Mouse (Mus musculus) testis, postnatal 14 days (tissue): ENCODE data around the gene Galns.

Experiments used
- DNase-seq: peaks from one replicate; pipeline ENCODE4 v3.0.0; 2021; ENCODE audit warnings: low spot score

Gene Galns

DNA sequence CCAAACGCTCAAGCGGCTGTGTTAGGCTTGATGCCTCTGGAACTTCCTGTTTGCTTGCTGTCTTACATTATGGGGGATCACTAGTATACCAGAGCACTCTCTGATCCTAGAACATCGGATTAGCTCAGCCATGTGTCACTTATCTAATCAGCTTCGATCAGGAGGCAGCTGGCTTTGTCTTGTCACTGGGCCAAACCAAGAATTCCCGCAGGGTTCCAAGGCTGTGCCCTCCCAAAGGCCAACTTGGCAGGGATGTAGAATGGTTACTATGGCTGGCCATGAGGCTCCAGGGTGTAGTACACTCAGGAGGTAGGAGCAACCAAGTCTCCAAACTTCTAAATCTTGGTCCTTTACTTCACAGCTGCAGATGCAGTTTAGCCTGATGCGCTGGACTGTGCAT, 44.5 kb downstream of the Galns start:
- DNase-seq = no peak

DNA sequence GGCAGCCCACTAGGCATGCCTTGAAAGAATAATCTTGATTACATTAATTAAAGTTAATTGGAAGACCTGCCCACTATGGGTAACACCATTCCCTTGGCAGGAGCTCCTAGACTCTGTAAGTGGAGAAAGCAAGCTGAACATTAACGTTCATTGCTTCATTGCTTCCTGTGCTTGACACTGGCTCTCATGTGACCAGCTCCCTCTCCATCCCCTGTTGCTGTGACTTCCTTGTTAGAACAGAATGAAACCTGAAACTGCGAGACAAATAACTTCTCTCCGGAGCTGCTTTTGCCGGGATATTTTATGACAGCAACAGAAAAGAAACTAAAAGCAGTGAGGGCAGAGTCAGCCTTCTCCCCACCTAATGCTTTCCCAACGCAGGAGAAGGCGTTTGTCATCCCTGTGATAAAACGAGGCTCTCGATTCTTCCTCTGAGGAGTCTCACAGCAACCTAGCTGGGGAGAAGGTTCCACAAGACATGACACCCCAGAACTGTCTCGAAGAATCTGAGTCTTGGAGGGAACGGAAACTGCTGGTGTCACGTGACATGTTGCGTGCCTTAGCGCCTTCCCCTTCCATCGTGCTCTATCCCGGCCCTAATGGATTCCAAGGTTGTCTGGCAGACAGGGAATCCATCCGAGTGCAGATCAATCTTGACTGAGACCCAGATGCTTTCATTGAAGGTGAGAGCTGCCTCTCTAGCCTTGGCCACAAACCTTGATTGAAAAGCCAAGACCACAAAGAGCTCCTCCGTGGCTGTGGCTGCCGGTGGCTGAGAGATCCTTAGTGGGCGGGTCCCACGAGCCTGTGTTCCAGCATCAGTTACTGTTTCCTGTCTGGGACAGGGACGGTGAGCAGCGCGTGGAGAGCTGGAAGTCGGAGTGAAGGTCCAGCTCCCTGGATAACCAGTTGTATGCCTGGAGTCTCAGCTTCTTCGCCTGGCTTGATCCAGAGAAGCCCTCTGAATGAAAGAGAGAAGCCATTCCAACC, 46.6 kb downstream of the Galns start:
- peak; percentile 41 for DNase-seq

DNA sequence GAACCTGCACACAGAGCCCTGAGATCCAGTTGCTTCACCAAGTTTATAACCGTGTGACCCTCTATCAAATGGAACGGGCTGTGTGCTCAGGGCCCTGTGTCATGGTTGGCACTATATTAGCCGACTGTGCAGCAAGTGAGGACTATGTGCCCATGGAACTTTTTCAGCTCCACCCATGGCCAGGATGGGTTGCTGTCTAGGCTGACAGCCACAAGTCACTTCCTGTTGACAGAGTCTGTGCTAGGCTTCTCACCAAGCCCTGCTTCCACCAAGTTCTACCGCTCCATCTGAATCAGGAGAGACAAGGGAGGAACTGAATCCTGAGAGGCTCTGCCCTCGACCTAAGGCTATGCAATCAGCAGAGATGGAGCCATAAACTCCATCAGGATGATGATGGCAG, 50.1 kb downstream of the Galns start:
- no peak for DNase-seq

DNA sequence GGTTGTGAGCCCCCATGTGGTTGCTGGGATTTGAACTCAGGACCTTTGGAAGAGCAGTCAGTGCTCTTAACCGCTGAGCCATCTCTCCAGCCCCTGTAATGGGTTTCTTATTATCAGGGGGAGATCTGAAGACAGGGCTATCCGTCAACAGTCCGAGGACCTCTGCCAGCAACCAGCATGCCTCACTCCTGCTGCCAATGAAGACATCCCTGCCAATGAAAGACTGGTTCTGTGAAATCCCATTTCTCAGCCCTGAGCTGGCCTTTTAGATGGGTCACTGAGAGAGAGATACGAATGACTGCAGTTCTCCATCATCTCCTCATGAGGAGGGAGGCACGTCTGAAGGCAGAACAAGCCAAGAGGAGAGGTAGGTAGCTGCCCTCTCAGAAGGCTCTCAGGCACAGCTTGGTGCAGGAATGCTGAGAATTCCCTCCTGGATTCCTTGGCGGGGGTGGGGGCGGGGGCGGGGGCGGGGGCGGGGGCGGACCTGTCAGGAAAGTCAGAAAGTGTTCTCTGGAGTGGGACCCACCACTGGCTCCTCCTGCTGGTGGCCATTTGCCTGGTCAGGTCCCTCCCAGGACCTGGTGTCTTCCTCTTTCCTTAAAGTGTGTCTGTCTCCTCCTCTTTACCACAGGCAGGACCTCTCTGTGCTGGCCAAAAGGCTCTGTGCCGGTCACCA, 52.5 kb downstream of the Galns start:
- no peak for DNase-seq

DNA sequence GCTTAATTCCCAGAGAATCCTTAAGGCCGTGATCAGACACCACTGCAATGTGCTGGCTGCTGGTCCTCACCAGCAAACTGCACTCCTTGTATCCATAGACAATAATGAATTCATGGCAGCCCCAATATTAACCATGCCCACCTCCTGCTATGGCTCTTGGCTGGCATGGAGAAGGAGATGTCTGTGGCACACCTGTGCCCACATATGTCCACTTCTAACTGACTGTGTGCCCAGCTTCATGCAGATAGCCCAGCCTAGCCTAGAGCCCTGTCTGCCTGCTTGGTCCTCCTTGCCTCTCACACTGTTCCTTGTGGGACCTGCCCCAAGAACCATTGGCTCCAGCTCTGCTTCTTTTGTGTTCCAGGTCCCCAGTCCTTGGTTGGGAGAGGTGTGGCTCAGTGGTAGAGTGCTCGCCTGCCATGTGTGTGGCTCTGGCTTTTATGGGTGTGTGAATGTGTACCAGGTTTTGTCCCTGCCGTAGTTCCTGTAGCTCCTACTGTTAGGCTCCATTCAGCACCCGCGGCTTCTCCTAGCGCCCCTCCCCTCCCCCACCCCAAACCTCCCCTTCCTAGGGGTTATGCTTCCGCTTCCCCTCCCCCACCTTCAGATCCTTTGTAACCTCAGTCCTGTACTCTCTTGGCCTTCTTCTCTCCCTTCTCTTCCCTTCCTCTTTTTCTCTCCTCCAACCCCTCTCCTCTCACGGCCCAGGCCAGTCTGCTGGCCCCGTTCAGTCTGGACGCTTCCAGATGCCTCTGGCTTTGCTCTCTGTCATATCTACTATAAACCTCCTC, 53.8 kb downstream of the Galns start:
- DNase-seq = no peak

DNA sequence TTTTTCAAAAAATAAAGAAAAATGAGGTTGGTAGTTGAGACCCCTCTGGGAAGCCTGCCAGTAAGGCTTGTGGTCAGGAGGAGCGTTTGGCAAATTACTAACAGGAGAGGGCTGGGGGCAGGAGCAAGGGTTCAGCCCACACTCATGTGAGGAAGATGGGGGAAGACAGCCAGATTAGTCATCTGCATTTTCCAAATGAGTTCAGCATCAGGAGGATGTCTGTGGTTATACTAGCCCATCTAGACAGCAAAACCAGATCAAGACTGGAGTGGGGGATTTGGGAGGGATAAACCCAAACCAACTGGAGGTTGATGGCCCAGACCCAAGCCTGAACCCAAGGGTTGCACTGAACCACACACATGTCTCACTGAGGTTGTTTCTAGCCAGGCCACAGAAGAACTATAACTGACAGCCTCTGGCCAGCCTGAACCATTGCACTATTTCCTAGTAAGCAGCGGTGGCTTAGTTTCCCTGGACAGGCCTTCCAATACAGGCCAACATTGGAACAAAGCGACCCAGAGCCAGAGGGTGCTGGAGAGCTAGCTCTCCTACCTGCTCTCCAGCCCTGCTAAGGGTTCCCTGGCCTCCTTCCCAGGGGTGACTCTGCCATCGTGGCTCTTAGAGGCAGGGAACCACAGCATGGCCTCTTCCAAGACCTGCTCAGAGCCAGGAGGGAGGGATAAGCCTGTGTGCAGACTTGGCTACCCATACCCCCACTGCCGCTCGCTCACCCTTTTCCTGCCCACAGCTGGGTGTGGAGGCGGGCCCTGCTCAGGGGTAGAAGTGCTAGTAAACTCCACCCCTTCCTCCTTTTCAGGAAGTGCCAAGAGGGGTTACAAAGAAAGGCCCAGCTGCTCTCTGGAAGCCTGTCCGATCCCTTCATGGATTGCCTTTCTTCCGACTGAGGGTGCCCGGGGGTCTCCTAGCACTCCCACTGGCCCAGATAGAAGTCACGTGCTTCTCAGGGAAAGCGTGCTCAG, 54.9 kb downstream of the Galns start:
- no peak for DNase-seq

DNA sequence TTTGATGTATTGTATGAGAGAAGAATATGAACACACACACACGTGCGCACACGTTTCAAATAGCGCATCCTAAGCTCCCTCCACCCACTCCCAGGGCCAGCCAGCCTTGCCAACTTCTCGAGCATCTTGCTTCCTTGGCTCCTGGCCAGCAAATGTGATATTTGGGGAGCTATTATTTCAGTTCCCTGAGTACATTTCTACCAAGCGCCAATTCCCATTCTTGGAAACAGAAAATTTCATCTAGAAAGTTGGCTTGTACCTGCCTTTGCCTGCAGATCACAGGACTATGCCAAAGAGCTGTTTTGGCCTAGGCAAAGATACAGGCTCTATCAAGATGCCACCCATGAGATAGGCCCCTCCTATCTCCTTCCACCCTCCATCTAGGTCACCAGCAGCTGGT, 56.5 kb downstream of the Galns start:
- DNase-seq = no peak

DNA sequence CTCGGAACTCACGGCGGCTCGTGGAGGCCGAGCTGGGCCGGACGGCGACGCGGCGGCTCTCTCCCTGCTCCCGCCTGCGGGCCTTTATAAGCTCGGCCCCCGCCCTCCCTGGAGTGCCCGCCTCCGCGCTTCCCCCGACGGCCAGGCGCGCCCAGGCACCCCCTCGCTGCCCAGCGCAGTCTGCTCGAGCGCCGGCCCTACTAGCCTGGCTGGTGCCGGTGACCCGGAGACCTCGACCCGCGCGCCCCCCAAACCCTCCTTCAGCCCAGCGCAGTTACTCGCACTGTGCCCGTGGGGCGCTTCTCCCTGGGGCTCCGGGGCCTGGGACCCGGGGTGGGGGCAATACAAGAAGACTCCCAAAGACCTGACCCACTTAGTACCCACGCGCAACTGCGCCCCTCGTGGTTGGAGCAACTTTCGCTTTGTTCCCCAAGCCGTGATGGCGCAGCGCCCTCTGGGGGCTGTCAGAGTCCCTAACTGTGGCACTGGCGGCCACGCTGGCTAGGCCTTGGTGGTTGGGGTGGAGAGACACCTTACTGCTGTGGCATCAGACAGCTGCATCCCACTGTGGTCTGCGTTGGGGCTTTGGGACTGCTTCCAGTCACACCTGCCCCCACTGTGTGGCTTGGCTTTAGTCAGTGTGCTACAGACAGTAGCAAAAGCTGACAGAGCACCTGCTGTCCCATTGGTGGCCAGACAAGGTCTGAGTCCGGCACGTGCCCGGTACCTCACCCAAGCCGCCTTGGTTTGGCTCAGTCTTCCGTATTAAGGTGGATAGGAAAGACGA, 59.8 kb downstream of the Galns start, which contains the start of gene Piezo1:
Gene Piezo1 (minus strand): TSS at position 65 of the 787 bp plus-strand sequence.
- peak; percentile 84 for DNase-seq

DNA sequence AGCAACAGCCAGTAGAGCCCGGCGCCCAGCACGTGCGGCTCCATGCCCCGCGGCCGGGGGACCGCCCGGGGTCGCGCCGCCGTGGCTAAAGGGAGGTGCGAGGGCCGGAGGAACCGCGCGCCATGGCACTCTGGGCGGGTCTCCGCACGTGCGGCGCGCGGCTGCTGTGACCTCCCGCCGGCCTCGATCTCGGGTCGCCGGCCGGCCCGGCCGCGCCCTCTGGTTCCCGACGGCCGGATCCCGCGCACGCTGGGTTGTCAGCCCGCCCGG, 60.3 kb downstream of the Galns start:
- no peak for DNase-seq

DNA sequence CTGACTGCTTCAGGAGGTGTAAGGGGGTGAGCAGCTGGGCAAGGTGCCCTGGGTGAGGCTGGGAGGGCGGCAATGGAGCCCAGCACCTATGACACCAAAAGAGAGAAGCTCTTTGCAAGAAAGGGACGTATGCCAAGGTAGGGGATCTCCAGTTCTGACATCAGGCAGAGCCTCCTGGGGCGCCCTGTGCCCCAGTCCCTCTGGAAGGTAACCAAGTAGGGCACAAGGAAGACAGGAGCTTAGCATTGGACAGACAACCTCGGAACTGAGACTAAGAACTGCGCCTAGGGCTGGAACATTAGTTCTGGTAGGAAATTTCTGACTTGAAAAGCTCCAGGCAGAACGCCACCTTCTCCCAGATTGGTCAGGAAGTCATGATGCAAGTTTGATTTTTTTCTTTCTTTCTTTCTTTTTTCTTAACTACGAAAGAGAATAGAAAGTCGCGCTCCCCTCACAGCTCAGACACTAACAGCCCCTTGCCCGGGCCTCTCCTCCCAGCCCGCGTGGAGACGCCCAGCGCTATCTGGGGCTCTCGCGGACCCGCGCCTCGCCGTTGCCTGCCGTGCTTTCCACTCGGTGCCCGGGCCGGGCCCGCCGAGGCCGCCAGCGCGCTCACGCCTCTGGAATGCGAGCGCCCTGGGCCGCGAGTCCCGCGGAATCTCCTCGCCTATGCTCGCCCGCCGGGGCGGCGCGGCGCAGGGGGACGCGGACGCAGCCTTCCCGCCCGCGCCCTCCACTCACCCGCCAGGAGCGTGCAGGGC, 60.8 kb downstream of the Galns start:
- DNase-seq = no peak

DNA sequence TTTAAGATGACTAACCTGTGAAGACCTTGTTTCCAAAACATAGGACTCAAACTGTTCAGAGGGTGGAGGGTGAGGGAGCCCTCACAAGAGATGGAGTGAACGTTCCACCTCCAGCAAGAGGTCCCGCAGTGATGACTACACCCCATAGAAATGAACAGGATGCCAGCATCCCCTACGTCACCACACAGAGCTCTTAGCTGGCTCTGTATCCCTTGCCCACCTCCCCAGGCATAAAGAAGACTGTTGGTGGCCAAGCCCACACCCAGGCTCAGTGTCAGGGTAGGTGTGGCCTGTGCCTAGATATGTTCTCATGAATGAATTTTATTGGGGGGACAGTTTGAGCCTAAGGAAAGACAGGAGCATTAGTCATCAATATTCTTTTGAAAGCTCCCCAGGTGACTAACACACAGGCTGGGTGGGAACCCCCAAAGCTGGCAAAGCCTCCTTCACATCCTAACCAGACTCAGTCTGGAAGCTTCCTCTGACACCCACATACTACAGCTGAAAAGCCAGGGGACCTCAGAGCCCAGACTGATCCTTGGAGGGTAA, 62.3 kb downstream of the Galns start:
- DNase-seq = no peak

DNA sequence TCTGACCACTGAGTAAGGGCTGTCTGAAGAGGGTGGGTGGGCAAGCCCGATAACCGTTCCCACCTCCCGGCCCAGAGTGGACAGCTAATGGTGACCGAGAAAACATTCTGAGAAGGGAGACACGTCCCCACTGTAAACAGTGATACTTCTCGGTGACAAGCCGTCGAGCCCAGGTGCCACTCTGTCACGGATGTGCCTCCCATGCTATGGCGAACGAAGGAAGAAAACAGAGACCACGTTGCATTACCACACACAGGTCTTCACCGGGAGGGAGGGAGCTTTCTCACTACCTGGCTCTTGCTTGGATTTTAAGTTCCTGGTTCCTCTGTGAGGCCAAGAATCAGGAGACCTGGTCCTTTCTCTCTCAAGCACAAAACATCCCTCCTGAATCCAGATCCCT, 62.9 kb downstream of the Galns start:
- no peak for DNase-seq

DNA sequence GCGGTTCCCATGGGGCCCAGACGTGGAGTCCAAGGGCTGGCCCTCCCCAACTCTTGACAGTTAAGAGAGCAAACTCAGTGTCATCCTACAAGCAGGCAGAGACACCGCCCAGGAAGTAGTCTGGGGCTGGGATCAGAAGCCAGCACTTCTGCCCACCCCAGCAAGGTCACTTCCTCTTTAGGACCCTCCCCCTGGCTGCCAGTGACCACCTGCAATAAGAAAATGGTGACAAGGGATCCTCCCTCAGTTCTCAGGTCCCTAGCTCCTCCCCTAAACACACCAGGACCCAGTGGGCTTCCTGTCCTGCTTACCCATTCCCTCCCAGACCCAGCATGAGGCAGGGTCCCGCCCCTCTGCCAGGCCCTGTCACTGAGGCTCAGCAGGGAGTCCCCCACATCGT, 63.4 kb downstream of the Galns start:
- DNase-seq = peak; percentile 11

DNA sequence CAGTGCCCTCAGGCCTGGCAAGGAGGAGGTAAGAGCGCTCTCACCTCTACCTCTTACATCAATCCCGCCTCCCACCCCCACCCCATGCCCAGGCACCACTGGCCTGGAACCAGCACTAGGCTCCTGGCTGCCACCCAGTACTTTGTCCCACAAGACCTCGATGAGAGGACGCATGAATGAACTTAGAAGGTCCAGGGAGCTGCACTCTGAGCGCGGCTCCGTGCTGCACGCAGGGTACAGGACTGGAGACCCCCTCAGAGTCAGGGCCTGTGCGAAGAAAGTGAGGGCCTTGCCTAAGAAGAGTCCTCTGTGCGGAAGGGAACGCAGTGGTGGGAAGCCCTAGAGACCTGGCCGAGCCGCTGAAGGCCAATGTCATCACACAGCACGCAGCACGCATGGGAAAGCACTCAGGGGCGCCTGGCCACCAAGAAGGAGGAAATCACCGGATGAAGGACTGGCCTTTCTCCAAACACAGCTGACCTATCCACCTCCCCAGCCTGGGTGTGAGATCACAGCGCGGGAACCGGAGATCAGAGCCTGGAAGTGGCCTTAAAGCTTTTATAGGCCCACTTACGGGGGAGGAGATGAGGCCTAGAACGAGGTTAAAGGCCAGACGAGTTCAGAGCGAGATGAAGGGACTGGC, 64.3 kb downstream of the Galns start:
- DNase-seq = peak; percentile 24

DNA sequence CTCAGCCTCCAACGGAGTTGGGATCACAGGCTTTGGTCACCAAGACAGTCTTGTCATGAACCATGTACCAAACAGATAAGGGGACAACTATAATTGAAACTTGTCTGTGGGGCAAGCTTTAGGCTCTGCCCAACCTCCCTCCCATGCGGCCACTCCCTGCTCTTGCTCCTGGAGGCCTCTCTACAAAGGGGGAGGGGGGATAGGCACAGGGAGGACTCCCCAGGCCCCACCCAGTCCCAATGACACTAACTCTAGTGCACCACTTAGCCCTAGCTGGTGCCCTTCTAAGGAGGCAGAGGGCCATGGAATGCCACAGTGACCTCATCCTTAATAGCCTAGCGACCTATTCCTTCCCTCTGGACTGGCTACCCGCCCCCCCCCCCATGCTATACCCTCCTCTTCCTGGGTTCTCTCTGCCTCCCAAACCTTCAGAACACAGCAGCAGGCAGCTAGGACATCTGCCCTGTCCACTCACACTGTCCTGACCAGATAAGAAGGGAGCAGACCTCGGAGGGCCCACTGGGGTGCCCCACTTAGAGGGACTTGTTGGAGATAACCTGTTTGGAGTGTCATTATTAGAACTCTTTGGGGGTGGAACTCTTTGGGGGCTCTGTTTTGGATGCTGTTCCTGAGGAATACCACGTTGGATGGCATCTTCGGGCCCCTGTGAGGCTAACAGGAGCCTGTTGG, 65.1 kb downstream of the Galns start:
- DNase-seq = no peak

DNA sequence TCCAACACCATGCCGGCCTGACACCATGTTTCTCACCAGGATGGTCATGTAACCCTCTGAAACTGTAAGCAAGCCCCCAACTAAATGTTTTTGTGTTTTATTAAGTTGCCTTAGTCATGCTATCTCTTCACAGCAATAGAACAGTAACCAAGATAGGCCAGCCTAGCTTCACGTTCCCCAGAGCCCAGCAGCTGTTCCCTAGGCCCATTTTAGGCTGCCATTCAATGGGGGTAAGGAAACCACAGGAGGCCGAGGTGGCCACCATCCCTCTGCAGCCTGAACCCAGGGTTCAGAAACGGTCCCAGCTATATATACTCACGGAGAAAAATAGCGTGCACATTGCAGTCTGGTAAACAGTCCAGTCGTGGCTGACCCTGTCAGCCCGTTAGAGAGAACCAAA, 67.1 kb downstream of the Galns start:
- no peak for DNase-seq

DNA sequence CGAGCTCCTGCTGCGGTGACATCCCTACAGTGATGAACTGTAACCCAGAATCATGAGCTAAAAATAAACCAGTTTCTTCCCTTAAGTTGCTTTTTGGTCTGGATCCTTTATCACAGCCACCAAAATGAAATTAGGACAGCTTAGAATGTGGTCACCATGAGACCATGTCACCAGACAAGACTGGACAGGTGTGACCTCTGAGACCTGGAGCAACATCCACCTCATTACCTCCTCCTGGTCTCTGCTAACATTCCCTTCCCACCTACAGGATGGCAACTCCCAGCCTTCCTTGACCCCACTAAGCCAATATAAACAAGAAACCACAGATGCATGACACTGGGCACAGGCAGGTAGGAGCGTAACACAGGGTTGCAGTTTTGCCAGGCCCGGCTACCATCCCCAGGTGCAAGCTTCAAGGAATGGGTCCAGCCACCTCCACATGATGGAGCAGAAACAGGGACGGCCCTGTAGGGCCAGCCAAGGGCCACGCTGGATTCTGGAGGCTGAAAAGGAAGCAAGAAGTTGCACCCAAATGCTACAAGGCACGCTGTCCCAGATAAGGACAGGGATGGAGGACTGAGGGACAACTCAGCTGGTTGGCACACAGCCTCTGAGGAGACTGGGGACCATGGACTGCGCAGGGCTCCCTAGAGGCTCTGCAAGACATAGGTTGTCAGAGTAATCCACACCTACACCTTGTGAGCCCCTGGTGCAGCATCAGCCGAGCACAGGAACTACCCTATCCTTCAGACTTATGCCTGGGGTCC, 72.8 kb downstream of the Galns start:
- no peak for DNase-seq

DNA sequence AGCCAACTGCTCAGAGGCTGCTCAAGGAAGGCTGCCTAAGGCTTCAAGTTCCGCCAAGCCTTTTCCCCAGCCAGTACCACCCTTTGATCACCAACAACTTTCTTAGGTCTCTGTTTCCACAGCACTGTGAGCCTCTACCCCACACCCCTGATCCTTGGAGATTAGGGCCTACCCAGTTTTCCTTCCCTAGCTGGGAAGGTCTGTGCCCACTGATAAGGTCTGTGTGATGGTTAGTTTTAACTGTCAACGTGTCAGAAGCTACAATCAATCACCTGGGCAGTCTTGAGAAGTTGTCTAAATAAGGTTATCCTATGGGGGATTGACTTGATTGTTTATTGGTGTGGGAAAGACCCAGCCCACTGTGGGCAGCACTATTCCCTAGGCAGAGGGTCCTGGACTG, 73.5 kb downstream of the Galns start:
- DNase-seq = no peak
